Mouse (Mus musculus) monocyte, adult 59 days (primary cell): ENCODE results near the gene C4b. TPM values are rescaled to one million over a fixed set of nuclear protein-coding genes. Genes with fewer than 3 reads are reported as not detected.

ENCODE experiments used
- total RNA-seq, 2 experiments: library from RNA; stranded (reverse); gene quantifications; one replicate each; pipeline ENCODE4 v1.2.4; 2023

C4b gene
- total RNA-seq, result 10 to 100 TPM in 1 of 2 experiments, 1 to 10 TPM in 1; 5.0 to 25.9 TPM

GRCm38 (mm10) chr17:34743719-34744118, at the start of gene C4b:
Gene C4b (minus strand): TSS chr17:34743882.

Other genes with a start within 250 kb of the C4b start
- 1 to 10 TPM; 2.4 to 2.8 TPM for gene Btnl6, start 226.5 kb downstream of the C4b start, total RNA-seq
- gene Notch4, start 179.6 kb downstream of the C4b start, total RNA-seq, result 1 to 10 TPM; 1.2 to 1.4 TPM
- gene Gpsm3, start 154.1 kb downstream of the C4b start, total RNA-seq, result 100 to 1,000 TPM; 180 to 199 TPM
- 10 to 100 TPM; 54.3 to 59.8 TPM for gene Pbx2, start 152.6 kb downstream of the C4b start, total RNA-seq
- gene Ager, start 146.0 kb downstream of the C4b start, total RNA-seq, result 1 to 10 TPM; 3.5 to 4.1 TPM
- 10 to 100 TPM; 41.0 to 43.3 TPM for gene Rnf5, start 140.2 kb downstream of the C4b start, total RNA-seq
- 10 to 100 TPM; 53.8 to 60.2 TPM for gene Agpat1, start 139.6 kb downstream of the C4b start, total RNA-seq
- gene Egfl8, start 127.9 kb downstream of the C4b start, total RNA-seq, result 1 to 10 TPM; 8.9 to 9.4 TPM
- gene Ppt2, start 115.4 kb downstream of the C4b start, total RNA-seq, result 100 to 1,000 TPM; 117 to 128 TPM
- 1 to 10 TPM in 1 of 2 experiments, under 1 TPM in 1; 0.79 to 1.2 TPM for gene Prrt1, start 114.3 kb downstream of the C4b start, total RNA-seq
- 1 to 10 TPM; 7.5 to 9.4 TPM for gene Fkbpl, start 99.1 kb downstream of the C4b start, total RNA-seq
- 100 to 1,000 TPM in 1 of 2 experiments, 10 to 100 TPM in 1; 99.5 to 108 TPM for gene Atf6b, start 96.7 kb downstream of the C4b start, total RNA-seq
- gene Tnxb, start 73.3 kb downstream of the C4b start, total RNA-seq, result under 1 TPM; 0.24 to 0.37 TPM
- gene Cyp21a1, start 60.7 kb upstream of the C4b start, total RNA-seq, result not detected
- gene Stk19, start 93.1 kb upstream of the C4b start, total RNA-seq, result 10 to 100 TPM; 64.1 to 71.7 TPM
- 10 to 100 TPM; 48.5 to 48.9 TPM for gene Dxo, start 93.1 kb upstream of the C4b start, total RNA-seq
- 10 to 100 TPM; 83.5 to 92.5 TPM for gene Skiv2l, start 106.3 kb upstream of the C4b start, total RNA-seq
- gene Nelfe, start 106.5 kb upstream of the C4b start, total RNA-seq, result 10 to 100 TPM; 21.6 to 31.4 TPM
- gene Cfb, start 118.6 kb upstream of the C4b start, total RNA-seq, result 10 to 100 TPM; 10.9 to 15.3 TPM
- 1 to 10 TPM; 3.3 to 3.8 TPM for gene Zbtb12, start 135.6 kb upstream of the C4b start, total RNA-seq
- not detected for gene Gm20547, start 138.2 kb upstream of the C4b start, total RNA-seq
- gene C2, start 154.4 kb upstream of the C4b start, total RNA-seq, result 10 to 100 TPM; 16.6 to 17.2 TPM
- 100 to 1,000 TPM; 134 to 139 TPM for gene Ehmt2, start 154.6 kb upstream of the C4b start, total RNA-seq
- gene Slc44a4, start 170.6 kb upstream of the C4b start, total RNA-seq, result not detected
- 10 to 100 TPM; 58.9 to 60.2 TPM for gene Neu1, start 187.4 kb upstream of the C4b start, total RNA-seq
- 100 to 1,000 TPM; 240 to 289 TPM for gene Hspa1b, start 215.4 kb upstream of the C4b start, total RNA-seq
- not detected for gene Gm20481, start 226.0 kb upstream of the C4b start, total RNA-seq
- 100 to 1,000 TPM; 322 to 373 TPM for gene Hspa1a, start 228.3 kb upstream of the C4b start, total RNA-seq
- gene Hspa1l, start 228.8 kb upstream of the C4b start, total RNA-seq, result under 1 TPM; 0.55 to 0.76 TPM
- 10 to 100 TPM; 18.6 to 21.1 TPM for gene Lsm2, start 238.0 kb upstream of the C4b start, total RNA-seq